Mouse (Mus musculus): Measurements from ENCODE around the gene Calm3.

Calm3 gene

DNA sequence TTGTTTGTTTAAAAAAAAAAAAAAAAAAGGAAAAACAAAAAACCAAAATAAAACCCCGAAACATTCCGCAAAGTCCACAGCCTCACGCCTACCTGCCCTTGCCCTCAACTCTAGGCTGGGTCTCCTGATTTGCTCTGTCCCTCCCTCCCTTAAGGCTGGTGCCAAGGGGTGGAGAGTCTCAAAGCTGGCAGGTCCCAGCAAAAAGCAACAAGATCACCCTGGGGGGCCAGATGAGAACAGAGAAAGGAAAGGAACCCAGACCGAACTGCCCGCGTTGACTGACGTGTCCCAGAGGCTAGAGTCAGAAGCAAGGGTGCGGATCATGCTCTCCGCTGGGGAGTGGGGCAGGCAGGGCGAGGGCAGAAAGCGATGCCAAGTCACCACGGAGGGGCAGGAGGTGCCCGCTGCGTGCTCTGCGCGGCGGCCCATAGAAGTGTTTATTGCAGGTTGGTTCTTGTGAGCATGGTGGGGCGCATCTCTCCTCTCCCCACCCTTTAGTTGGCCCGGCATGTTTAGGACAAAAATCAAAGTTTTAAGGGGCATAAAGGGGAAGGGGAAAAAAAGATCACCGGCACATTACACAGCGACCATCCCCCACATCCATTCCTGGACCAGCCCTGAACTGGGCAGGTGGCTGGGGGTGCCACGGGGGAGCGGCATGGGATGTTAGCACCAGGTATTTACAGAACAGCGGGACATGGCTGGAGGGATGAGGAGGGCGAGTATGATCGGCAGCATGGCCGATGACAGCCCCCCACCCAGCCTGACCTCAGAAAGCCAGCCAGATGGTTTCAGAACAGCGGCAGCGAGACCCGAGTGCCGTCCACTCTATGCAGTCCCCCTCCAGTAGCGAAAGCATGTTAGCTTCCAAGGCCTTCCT lies 8.2 kb downstream of the Calm3 start:
- no peak for DNase-seq (ENCODE audit: low read depth)

DNA sequence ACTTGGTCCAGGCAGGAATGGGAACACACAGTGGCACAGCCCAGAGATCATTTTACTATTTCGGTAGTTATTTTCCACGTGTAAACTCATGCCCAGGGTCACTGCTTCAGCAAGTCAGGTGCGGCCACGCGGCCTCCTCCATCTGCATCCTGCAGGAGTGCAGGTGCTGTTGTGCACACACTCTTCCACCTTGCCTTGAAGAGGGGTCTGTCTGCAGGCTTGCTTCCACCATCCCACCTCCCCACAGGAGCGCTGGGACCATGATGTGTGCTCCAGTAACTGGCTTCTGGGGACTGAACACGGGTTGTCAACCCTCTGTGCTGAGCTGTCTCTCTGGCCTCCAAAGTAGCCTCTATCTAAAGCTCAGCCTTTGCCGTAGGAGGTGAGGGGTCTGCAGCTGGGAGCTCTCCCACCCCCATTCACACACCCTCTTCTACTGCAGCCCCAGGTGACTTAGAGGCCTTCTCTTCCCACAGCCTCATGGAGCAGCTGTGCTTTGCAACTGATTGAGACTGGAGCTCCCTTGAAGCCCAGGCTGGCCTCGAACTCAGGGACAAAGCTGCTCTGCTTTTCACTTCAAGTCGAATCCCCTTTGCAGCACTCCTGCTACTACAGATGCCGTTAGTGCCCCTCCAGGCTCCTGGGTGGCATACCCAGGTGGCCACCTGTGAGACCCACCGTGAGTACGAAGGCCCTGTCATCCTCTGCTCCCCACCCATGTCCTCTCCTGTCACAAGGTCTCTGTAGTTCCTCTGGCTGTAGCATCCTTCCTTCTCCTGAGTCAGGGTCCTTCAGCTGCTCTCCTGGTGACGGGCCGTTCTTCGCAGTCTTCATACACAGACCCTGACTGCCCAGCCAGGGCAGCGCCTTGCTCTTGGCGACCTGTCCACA lies 9.2 kb downstream of the Calm3 start:
- DNase-seq (ENCODE audit: low read depth), result no peak

DNA sequence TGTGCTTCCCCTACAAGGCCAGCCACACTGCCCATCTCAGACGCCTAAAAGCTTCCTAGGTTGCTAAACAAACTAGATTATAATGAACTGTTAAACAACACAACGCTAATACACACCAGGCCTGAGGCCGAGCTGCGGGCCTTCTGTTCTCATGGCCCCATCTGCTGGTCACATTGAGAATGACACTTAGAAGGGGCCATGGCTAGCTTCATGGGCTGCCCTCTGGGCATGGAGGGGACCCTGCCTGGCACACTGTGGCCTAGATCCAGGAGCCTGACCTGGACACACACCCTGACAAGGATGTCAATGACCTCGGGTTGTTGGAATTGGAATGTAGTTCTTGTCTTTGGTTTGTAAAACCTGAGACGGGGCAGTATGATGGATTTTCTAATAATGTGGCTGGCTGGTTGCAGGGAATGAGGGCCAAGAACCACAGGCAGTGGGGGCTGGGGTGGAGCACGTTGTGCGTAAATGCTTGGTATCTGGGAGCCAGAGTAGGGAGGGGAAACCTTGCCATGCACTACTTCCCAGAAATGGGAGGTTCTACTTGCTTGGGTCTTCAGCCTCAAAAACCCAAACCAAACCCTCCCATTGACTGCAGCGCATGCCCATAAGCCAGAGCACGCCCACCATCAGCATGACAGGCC lies 10.0 kb downstream of the Calm3 start:
- DNase-seq (ENCODE audit: low read depth), result peak; percentile 89

DNA sequence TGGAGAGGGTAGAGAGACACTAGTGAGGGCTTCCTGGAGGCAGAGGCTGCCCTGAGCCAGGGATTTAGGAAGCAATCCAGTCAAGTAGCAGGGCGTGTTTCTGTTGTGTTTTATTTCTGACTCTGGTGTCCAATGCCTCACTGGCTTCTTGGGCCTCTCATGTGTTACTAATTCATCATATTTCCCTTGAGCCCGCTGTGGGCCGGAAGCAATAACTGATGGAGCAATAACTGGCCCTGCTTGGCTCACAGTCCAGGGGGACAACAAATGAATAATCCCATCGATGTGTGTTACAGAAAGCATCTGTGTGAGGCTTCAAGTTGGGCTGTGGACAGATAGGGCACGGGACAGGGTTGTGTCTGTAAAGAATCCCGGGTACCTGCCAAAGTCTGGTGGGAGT lies 11.6 kb downstream of the Calm3 start:
- DNase-seq (ENCODE audit: low read depth), result no peak

DNA sequence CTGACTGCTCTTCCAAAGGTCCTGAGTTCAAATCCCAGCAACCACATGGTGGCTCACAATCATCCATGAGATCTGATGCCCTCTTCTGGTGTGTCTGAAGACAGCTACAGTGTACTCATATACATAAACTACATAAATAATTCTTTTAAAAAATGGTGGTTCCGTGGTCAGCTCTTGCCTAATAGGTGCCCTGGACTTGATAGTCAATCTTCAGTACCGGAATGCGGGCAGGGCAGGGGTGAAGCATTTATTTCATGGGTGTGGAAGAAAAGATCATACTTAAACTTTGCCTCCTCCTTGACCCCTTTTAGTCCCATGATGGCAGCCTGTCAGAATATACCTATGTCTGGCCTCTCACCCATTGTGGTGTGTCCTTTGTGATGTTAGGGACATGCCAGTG lies 12.0 kb downstream of the Calm3 start:
- DNase-seq (ENCODE audit: low read depth), result no peak

DNA sequence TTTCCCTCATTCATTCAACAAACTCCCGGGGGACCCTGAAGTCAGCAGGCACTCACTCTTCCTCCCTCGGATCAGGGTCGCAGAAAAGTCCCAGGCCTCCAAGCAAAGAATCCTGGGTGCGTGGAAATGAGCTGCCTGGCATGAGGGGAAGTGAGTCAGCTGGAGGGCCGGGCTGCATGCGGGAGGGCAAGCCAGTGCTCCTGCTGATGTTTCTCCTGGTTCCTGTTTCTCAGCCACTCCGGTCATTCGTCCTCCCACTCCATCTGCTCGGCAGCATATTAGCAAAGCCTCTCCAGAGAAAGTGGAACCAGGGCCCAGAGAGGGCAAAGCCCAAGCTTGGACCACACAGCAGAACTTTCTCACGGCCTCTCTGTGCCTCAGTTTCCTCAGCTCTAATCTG lies 14.0 kb downstream of the Calm3 start:
- DNase-seq (ENCODE audit: low read depth), result no peak

DNA sequence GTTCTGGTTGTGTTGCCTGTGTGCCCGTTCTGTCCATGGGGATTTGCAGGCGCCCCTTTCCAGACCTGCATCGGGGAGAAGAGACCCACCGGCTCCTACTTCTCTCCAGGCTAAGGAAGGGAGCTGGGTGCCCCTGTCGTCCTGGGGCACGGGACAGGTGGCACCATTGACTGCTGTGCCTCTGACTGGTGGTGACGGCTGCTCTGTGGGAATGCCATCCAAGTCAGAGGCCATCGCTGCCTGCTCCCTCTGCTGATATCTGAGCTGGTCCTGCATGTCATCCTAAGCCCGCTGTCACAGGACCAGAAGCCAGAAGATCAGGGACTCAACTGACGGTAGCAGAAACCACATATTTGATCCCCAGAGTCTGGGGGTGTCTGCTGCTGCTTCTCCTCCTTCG lies 15.1 kb downstream of the Calm3 start:
- DNase-seq (ENCODE audit: low read depth), result no peak

DNA sequence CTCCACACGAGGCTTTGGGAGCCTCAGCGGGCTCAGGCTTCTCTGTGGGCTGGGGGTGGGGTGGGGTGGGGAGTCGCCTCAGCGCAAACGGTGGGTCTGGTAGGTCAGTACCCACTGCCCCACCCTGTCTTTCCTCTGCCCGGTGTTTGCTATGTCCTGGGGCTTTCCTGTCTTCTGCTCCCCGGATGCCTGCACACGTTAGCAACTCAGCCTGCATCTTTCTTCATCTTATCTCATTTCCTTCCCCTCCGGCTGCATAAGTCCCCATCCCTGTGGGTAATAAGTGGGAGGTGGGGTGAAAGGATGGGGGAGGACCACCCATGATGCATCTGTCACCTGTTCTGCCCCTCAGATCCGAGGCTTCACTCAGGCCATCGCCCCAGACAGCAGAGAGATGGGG lies 15.5 kb downstream of the Calm3 start:
- DNase-seq (ENCODE audit: low read depth), result peak; percentile 53

DNA sequence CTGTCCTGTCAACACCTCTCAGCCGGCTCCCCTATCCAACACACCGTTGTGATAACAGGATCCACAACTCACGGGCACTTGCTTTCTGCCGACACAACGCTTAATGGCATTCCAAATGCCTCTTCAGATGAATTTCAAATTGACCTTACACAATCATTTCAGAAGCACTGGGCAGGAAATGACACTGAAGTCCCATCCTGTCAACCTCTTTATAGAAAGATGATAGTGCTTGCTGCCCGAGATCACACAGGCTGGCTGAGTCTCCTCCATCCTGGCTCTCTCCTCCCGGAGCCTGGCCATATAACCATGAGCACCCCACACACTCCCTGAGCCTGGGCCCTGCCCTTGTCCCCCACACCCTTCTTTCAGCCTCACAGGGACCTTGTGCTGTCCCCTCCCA lies 16.1 kb downstream of the Calm3 start:
- peak; percentile 55 for DNase-seq (ENCODE audit: low read depth)

DNA sequence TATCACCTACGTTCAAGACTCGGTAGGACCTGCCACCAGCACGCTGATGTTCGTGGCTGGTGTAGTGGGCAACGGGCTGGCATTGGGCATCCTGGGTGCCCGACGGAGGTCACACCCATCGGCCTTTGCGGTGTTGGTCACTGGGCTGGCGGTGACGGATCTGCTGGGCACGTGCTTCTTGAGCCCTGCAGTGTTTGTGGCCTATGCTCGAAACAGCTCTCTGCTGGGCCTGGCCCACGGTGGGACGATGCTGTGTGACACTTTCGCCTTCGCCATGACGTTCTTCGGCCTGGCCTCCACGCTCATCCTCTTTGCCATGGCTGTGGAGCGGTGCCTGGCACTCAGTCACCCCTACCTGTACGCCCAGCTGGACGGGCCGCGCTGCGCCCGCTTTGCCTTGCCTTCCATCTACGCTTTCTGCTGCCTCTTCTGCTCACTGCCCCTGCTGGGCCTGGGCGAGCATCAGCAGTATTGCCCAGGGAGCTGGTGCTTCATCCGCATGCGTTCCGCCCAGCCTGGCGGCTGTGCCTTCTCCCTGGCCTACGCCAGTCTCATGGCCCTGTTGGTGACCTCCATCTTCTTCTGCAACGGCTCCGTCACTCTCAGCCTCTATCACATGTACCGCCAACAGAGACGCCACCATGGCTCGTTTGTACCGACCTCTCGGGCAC lies 16.9 kb downstream of the Calm3 start:
- DNase-seq (ENCODE audit: low read depth), result no peak

DNA sequence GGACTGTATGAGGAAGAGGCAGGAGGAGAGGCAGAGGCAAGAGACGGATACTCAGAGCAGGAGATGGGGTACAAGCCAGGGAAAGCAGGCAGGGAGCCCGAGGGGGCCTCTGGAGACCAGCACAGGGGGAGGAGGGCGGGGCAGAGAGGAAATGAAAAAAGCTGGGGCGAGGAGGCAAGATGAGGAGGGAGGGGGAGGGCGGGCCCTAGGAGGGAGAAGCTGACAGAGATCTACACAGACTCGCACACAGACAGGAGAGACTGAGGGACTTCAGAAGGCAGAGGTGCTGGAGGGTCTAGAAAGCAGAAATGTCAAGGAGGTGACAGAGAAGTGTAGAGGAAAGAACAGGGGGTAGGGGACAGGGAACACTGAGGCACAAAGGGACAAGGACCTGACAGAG lies 17.6 kb downstream of the Calm3 start, which contains the start of gene Ptgir:
Gene Ptgir (plus strand): TSS at position 210 of the 400 bp plus-strand sequence.
- DNase-seq (ENCODE audit: low read depth), result peak; percentile 69

DNA sequence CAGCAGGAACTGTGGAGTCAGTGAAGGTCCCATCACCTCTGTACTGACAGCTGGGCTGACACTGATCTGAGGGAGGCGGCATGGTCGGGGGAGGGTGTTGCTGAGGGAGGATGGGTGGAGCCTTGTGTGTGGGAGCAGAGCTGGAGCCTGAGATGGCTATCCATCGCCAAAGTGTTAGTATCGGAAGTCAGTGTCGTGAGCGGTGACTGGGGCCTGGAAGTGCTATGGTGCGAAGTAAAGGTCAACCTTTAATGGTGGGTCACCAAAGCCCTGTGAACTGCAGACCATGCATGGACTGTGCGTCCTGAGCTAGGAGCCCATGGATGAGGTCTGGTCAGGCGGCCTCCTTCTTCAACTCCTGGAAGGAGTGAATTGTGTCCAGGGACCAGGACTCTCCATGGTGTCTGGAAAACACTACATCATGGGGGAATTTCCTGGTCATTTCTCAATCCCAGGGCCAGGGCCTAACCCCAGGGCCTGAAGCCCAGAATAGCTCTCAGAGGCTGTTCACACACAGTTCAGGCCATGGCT lies 18.4 kb downstream of the Calm3 start:
- DNase-seq (ENCODE audit: low read depth), result peak; percentile 64

DNA sequence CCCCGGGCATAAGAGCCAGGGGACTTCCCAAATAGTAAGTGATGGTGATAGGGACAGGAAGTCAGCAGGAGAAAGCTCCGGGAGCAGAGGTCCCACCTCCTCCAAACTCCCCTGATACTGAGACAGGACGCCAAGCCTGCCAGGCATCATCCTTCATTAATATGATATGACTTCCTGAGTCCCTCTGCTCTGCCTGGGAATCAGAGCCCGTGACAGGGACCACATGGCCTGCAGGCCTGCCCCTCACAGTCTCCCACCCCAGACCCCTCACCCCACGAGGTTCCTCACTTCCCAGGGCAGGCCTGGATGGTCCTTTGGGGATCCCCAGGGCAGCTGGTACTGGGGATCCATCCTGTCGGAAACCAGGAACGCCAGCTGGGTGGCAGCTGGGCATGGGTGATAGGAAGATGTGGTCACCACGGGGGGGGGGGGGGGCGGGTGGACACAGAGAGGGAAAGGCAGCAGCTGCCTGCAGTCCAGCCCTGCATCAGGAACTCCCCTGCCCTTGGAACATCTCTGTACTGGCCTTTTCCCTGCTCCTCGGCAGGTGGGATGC lies 19.7 kb downstream of the Calm3 start:
- DNase-seq (ENCODE audit: low read depth), result no peak

DNA sequence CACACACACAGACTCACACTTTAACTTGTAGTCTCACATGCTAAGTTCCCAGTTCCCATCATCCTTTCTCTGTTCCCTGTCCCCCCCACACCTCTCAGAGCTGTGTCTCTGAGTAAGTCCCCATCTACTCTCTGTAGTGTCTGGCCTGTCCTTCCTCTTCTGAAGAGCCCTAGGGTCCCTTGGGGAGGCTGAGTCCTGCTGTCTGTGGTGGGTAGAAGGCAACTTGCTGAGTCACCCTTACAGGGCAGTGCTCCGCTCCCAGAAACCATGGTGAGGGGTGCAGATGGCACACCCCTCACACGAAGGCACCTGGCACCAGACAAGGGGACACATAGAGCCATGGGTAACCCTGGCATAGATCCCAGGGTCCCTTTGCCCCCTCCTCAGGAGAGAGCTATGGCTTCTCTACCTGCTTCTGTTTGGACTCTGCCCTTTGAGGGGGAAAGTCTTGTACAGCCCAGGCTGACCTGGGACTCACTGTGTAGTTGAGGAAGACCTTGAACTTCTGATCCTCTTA lies 20.4 kb downstream of the Calm3 start:
- no peak for DNase-seq (ENCODE audit: low read depth)

DNA sequence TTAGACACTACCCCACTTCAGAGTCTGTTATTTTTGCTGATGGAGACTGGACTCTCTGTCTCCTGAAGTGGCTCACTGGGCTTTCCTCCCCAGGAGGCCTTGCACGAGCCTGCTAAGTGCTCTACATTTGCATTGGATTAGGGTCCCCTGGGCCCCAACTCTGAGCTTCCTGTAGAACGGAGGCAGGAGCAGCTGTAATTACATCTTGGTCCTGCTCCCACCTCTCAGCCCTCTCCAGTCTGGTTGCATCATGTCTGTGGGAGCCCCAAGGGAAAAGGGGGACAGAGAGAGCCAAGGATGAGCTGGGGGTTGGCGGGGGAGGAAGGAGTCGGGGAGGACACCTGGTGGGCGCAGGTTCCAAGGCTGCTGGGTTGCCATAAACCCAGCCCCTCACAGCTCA lies 23.4 kb downstream of the Calm3 start:
- DNase-seq (ENCODE audit: low read depth), result no peak

DNA sequence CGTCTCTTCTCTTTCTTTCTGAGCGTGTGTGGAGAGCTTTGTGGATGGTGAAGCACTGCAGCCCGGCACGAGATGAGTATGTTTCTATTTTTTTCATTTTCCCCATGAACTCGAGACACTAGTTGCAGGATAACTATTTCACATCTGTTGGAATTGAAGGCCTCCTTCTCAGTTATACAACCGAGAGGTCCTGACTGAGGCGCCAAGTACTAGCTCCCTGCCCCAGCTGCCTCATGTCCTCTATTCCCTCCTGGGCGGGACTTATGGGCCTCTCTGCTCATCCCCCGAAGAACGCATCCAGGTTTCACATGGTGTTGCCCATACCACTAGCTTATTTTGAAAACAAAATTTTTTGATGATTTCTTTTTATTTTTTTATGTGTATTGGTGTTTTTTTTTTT lies 28.4 kb downstream of the Calm3 start:
- DNase-seq (ENCODE audit: low read depth), result no peak

DNA sequence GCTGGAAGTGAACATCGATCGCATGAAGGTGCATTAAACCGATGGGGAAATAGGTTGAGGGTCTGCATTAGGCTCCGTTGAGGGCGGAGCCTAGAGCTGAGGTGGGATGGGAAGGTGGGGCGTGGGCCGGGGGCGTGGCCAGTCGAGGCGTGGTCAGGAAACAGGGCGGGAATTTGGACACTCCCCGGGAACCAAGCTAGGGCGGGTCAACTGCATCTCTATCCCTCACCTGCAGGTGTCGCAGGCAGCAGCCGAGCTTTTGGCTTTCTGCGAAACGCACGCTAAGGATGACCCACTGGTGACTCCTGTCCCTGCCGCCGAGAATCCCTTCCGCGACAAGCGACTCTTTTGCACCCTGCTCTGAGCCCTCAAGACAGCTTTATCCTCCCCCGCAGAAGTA lies 28.9 kb downstream of the Calm3 start:
- DNase-seq (ENCODE audit: low read depth), result peak; percentile 85

DNA sequence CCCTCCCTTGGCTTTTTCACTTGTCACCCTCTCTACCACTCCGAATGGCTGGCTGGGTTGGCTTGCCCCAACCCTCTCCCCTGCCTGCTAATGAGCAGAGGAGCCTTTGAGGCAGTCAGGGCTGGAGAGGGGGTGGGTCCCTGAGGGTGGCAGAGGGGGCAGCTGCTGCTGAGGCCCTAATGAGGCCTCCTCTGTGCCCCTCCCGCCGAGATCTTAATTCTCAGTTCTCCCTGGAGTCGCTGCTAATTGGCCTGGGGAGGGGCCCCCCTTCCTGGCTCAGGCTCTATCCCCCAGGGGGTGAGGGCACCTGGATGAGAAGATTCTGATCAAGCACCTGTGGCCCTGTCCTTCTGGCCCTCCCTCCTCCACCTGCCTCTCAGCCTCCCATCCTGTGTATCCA lies 29.6 kb downstream of the Calm3 start:
- no peak for DNase-seq (ENCODE audit: low read depth)

DNA sequence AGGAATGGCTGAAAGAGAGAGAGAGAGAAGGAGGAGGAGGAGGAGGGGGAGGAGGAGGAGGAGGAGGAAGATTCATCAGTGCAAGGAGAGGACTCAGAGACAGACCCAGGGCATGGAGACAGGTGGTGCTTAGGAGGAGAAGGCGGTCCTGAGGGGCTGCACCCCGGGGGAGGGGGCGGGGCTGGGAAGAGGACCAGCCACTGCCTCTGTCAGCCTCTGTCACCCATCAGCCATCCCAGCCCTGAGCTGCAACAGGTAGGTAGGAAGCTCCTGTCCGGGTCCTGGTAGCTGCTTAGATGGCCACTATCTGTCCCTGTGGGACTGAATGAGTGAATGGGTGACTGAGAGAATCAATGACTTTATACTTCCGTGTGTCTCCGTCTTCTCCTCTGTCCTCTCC lies 30.3 kb downstream of the Calm3 start:
- DNase-seq (ENCODE audit: low read depth), result no peak

DNA sequence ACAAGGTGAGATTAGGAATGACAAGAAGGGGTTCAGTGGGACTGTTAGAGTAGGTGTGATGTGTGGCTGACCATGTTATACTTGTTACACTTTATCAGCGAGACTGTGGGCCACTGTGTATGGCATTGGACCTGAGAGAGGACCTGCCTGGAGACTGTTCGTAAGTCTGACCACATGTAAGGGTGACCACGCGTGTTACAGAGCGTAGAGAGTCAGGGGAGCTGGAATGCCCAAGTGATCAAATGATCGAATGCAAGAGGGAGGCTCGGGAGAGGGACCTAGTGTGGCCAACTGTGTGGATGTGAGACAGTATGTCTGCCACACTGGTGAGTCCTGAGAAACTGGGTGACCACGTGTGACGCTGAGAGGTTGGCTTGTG lies 31.6 kb downstream of the Calm3 start:
- DNase-seq (ENCODE audit: low read depth), result no peak

DNA sequence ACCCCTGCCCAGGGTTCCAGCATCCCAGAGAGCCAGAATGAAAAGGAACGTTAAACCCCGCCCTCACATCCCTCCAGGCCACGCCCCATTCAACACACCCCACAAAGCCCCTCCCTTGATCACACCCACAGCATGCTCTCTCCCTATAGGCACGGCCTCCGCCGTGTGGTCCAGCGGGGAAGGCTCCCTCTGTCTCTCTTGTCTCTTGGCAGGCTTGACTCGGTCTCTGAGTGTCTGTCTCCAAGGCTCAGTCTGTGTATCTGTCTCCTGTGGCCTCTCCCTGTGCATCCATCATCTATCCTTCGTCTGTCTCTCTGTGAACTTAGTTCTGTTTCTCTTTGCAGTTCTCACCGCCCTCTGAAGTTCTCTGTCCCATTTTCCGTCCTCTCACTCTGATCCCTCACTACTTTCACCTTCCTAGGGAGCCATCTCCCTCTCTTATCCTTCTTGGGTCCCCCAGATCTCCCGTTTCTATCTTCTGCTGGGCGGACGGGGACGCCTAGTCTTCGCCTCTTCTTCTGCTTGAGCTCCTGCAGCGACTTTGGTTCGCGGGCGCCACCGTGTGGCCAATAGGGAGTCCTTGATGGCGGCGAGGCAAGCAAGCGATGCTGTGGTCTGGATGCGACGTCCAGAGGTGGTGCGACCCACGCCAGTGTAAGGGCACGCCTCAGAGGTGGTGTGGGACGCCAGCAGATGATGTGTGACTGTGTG lies 32.1 kb downstream of the Calm3 start, which contains the start of gene Gng8:
Gene Gng8 (plus strand): TSS at position 146 of the 711 bp plus-strand sequence.
- peak; percentile 93 for DNase-seq (ENCODE audit: low read depth)
